Mouse (Mus musculus) neural tube, embryonic 14.5 days (tissue): ENCODE data around the gene Cdca4. TPM values are rescaled to one million over a fixed set of nuclear protein-coding genes. Genes with fewer than 3 reads are reported as not detected.

Experiments used
- ATAC-seq: fragments of 200-750 bp; cut with Nextera tagmentation; 2 replicates; pipeline ENCODE4 v1.8.0; 2017; ENCODE audit warnings: low read depth, mild to moderate bottlenecking, moderate TSS enrichment, moderate library complexity
- H3K27ac ChIP-seq: fragments of 300-500 bp; sonication (generic); 2 replicates; pipeline ENCODE4 v1.5.1; 2014; ENCODE audit warnings: low read depth, mild to moderate bottlenecking, control low read depth, low read length, moderate library complexity, mixed read lengths
- H3K27me3 ChIP-seq: fragments of 300-500 bp; sonication (generic); 2 replicates; pipeline ENCODE4 v1.6.1; 2014; ENCODE audit warnings: low read length; ENCODE audit not compliant: control insufficient read depth, insufficient read depth
- H3K36me3 ChIP-seq: fragments of 300-500 bp; sonication (generic); 2 replicates; pipeline ENCODE4 v1.6.1; 2014; ENCODE audit warnings: low read length, mixed read lengths; ENCODE audit not compliant: control insufficient read depth, insufficient read depth
- H3K4me1 ChIP-seq: fragments of 300-500 bp; sonication (generic); 2 replicates; pipeline ENCODE4 v1.6.1; 2014; ENCODE audit warnings: low read length; ENCODE audit not compliant: control insufficient read depth, insufficient read depth
- H3K4me2 ChIP-seq: fragments of 300-500 bp; sonication (generic); 2 replicates; pipeline ENCODE4 v1.6.1; 2014; ENCODE audit warnings: mild to moderate bottlenecking, low read depth, low read length, control low read depth
- H3K4me3 ChIP-seq: fragments of 300-500 bp; sonication (generic); 2 replicates; pipeline ENCODE4 v1.5.1; 2014; ENCODE audit warnings: low read depth, low read length, control low read depth, mixed read lengths
- H3K9ac ChIP-seq: fragments of 300-500 bp; sonication (generic); replicated peaks from 2 replicates; pipeline ENCODE4 v1.6.1; 2014; ENCODE audit warnings: low read depth, mild to moderate bottlenecking, control low read depth, low read length, mixed read lengths
- H3K9me3 ChIP-seq: fragments of 300-500 bp; sonication (generic); 2 replicates; pipeline ENCODE4 v1.6.1; 2016; ENCODE audit warnings: low read length; ENCODE audit not compliant: control insufficient read depth
- WGBS: fragments of 180-500 bp; shearing (Covaris S2); extraction: QIAGEN DNeasy Blood & Tissue Kit; methylation state at CpG from one replicate; pipeline ENCODE4 v1.1.7; 2014; 5-methylcytosine and 5-hydroxymethylcytosine counted together
- polyA plus RNA-seq: library from polyadenylated mRNA; unstranded; fragments of >200 nt; fragmentation: Nextera tagmentation; extraction: Ambion mirVana; gene quantifications from 2 replicates; pipeline ENCODE4 v1.2.1, GENCODE M21; 2014

Cdca4 gene
- polyA plus RNA-seq, 1 experiment from 2014 or later = 33.6 TPM

GRCm38 (mm10) chr12:112791026-112791425 is 38.2 kb downstream of the Cdca4 start:
- no peaks in the 10 kb centered on the region for H3K27me3 ChIP-seq
- H3K27ac ChIP-seq = no peak overlapping the region
- no peaks in the 10 kb centered on the region for H3K36me3 ChIP-seq
- H3K4me2 ChIP-seq = no peak overlapping the region
- no peak for ATAC-seq
- 79% methylated on average over 8 of the region's 8 CpGs for WGBS
- no peaks in the 10 kb centered on the region for H3K9me3 ChIP-seq
- H3K9ac ChIP-seq = no peak overlapping the region
- H3K4me3 ChIP-seq = no peak overlapping the region
- no peaks in the 10 kb centered on the region for H3K4me1 ChIP-seq

- no peaks in the 10 kb centered on the region for H3K27me3 ChIP-seq
- H3K36me3 ChIP-seq = no peaks in the 10 kb centered on the region
- no peak overlapping the region for H3K4me2 ChIP-seq
- H3K4me1 ChIP-seq = no peaks in the 10 kb centered on the region
- no peak overlapping the region for H3K27ac ChIP-seq
- 98% methylated on average over 10 of the region's 10 CpGs for WGBS
- no peak overlapping the region for H3K4me3 ChIP-seq
- H3K9me3 ChIP-seq = peaks cover 4% of the 10 kb centered on the region; the same call in 1 of the 2 replicates
- H3K9ac ChIP-seq = no peak overlapping the region
- ATAC-seq = no peak
Measured at GRCm38 (mm10) chr12:112774481-112774880, 54.7 kb downstream of the Cdca4 start.

- peaks cover 4% of the 10 kb centered on the region; the same call in 1 of the 2 replicates for H3K9me3 ChIP-seq
- no peaks in the 10 kb centered on the region for H3K4me1 ChIP-seq
- H3K27me3 ChIP-seq = no peaks in the 10 kb centered on the region
- no peak overlapping the region for H3K4me2 ChIP-seq
- ATAC-seq = no peak
- no peak overlapping the region for H3K27ac ChIP-seq
- H3K4me3 ChIP-seq = no peak overlapping the region
- H3K9ac ChIP-seq = no peak overlapping the region
- WGBS = 88% methylated on average over 6 of the region's 6 CpGs
- H3K36me3 ChIP-seq = no peaks in the 10 kb centered on the region
Measured at GRCm38 (mm10) chr12:112774026-112774425, 55.2 kb downstream of the Cdca4 start.

- H3K9me3 ChIP-seq = peaks cover 4% of the 10 kb centered on the region; the same call in 1 of the 2 replicates
- no peaks in the 10 kb centered on the region for H3K4me1 ChIP-seq
- H3K4me2 ChIP-seq = no peak overlapping the region
- no peak overlapping the region for H3K9ac ChIP-seq
- H3K36me3 ChIP-seq = no peaks in the 10 kb centered on the region
- 61% methylated on average over 9 of the region's 9 CpGs for WGBS
- H3K4me3 ChIP-seq = no peak overlapping the region
- no peak for ATAC-seq
- H3K27me3 ChIP-seq = no peaks in the 10 kb centered on the region
- H3K27ac ChIP-seq = no peak overlapping the region
Measured at GRCm38 (mm10) chr12:112773366-112773765, 55.9 kb downstream of the Cdca4 start.

GRCm38 (mm10) chr12:112772306-112772705 is 56.9 kb downstream of the Cdca4 start:
- Histone ChIP-seq H3K27ac (no peak overlapping the region), H3K27me3 (no peaks in the 10 kb centered on the region), H3K4me2 (no peak overlapping the region), H3K4me3 (no peak overlapping the region), H3K36me3 (no peaks in the 10 kb centered on the region), H3K9me3 (peaks cover 4% of the 10 kb centered on the region; the same call in 1 of the 2 replicates), H3K4me1 (no peaks in the 10 kb centered on the region), H3K9ac (no peak overlapping the region)
- WGBS = 93% methylated on average over 14 of the region's 14 CpGs
- ATAC-seq = no peak

GRCm38 (mm10) chr12:112770396-112770795 is 58.8 kb downstream of the Cdca4 start:
- WGBS = 73% methylated on average over 4 of the region's 4 CpGs
- no peak for ATAC-seq

More at GRCm38 (mm10) chr12:112770396-112770795, 58.8 kb downstream of the Cdca4 start:
- Histone ChIP-seq H3K36me3 (no peaks in the 10 kb centered on the region), H3K27me3 (no peaks in the 10 kb centered on the region), H3K4me2 (no peak overlapping the region), H3K9ac (no peak overlapping the region), H3K27ac (no peak overlapping the region), H3K9me3 (peaks cover 2% of the 10 kb centered on the region; the same call in 1 of the 2 replicates), H3K4me3 (no peak overlapping the region), H3K4me1 (no peaks in the 10 kb centered on the region)

Other genes with a start within 250 kb of the Cdca4 start
- gene Inf2, start 240.6 kb downstream of the Cdca4 start, polyA plus RNA-seq = 0.20 and 2.1 TPM in 2 replicates
- 2.7 and 3.4 TPM in 2 replicates for gene Adssl1, start 209.4 kb downstream of the Cdca4 start, polyA plus RNA-seq
- 44.7 and 46.8 TPM in 2 replicates for gene Siva1, start 184.7 kb downstream of the Cdca4 start, polyA plus RNA-seq
- gene Akt1, start 154.5 kb downstream of the Cdca4 start, polyA plus RNA-seq = 57.9 and 59.2 TPM in 2 replicates
- gene Zbtb42, start 150.6 kb downstream of the Cdca4 start, polyA plus RNA-seq = 1.3 and 3.5 TPM in 2 replicates
- 33.2 and 36.1 TPM in 2 replicates for gene Cep170b, start 109.0 kb downstream of the Cdca4 start, polyA plus RNA-seq
- gene Pld4, start 68.8 kb downstream of the Cdca4 start, polyA plus RNA-seq = 4.5 and 6.9 TPM in 2 replicates
- gene Ahnak2, start 26.8 kb downstream of the Cdca4 start, polyA plus RNA-seq = 3.1 and 4.9 TPM in 2 replicates
- gene Clba1, start 20.5 kb downstream of the Cdca4 start, polyA plus RNA-seq = 17.5 and 17.8 TPM in 2 replicates
- gene Gpr132, start 38.8 kb upstream of the Cdca4 start, polyA plus RNA-seq = 0.10 TPM in 1 of 2 replicates, not detected in the other
- gene Jag2, start 100.4 kb upstream of the Cdca4 start, polyA plus RNA-seq = 14.0 and 17.2 TPM in 2 replicates
- gene Nudt14, start 112.7 kb upstream of the Cdca4 start, polyA plus RNA-seq = 57.1 and 64.1 TPM in 2 replicates
- gene Btbd6, start 147.1 kb upstream of the Cdca4 start, polyA plus RNA-seq = 48.1 and 55.5 TPM in 2 replicates
- 52.1 and 53.8 TPM in 2 replicates for gene Brf1, start 171.3 kb upstream of the Cdca4 start, polyA plus RNA-seq
- 23.0 and 29.4 TPM in 2 replicates for gene Pacs2, start 185.1 kb upstream of the Cdca4 start, polyA plus RNA-seq
- 0.21 and 0.36 TPM in 2 replicates for gene Tex22, start 245.1 kb upstream of the Cdca4 start, polyA plus RNA-seq